Mouse (Mus musculus): ENCODE measurements around the gene Dgkh. TPM values are rescaled to one million over a fixed set of nuclear protein-coding genes. Genes with fewer than 3 reads are reported as not detected.

Gene Dgkh
- total RNA-seq, 2 experiments from 2014 or later: 80.8 to 89.3 TPM

- DNase-seq (ENCODE audit: extremely low spot score in 1 of 2, low spot score in 2 of 2): no peak
- intact Hi-C loops (cut with DNase I): no loop called here
These were observed 82.0 kb downstream of the Dgkh start for GRCm38 (mm10) chr14:78650379-78651095.

- intact Hi-C loops (cut with DNase I): no loop called here
- DNase-seq (ENCODE audit: extremely low spot score in 1 of 2, low spot score in 2 of 2): no peak
These were observed 82.9 kb downstream of the Dgkh start for GRCm38 (mm10) chr14:78649525-78650274.

- intact Hi-C loops (cut with DNase I): no loop called here
- no peak for DNase-seq (ENCODE audit: extremely low spot score in 1 of 2, low spot score in 2 of 2)
These were observed 87.0 kb downstream of the Dgkh start for GRCm38 (mm10) chr14:78645622-78646021.

- intact Hi-C loops (cut with DNase I): no loop called here
- DNase-seq (ENCODE audit: extremely low spot score in 1 of 2, low spot score in 2 of 2): no peak
These were observed 91.3 kb downstream of the Dgkh start for GRCm38 (mm10) chr14:78641314-78641713.

GRCm38 (mm10) chr14:78639691-78640090 lies 92.9 kb downstream of the Dgkh start:
- intact Hi-C loops (cut with DNase I): no loop called here
- DNase-seq (ENCODE audit: extremely low spot score in 1 of 2, low spot score in 2 of 2): no peak

- intact Hi-C loops (cut with DNase I): no loop called here
- DNase-seq (ENCODE audit: extremely low spot score in 1 of 2, low spot score in 2 of 2): no peak
These were observed 96.8 kb downstream of the Dgkh start for GRCm38 (mm10) chr14:78635612-78636400.

- DNase-seq (ENCODE audit: extremely low spot score in 1 of 2, low spot score in 2 of 2): no peak
- intact Hi-C loops (cut with DNase I): no loop called here
These were observed 99.8 kb downstream of the Dgkh start for GRCm38 (mm10) chr14:78632747-78633146.

GRCm38 (mm10) chr14:78630923-78631875 lies 101.4 kb downstream of the Dgkh start:
- intact Hi-C loops (cut with DNase I): no loop called here
- DNase-seq (ENCODE audit: extremely low spot score in 1 of 2, low spot score in 2 of 2): no peak

GRCm38 (mm10) chr14:78627516-78628275 lies 104.9 kb downstream of the Dgkh start:
- DNase-seq (ENCODE audit: extremely low spot score in 1 of 2, low spot score in 2 of 2): no peak
- intact Hi-C loops (cut with DNase I): no loop called here

GRCm38 (mm10) chr14:78618883-78619295 lies 113.7 kb downstream of the Dgkh start:
- no peak for DNase-seq (ENCODE audit: extremely low spot score in 1 of 2, low spot score in 2 of 2)

GRCm38 (mm10) chr14:78613569-78613968 lies 119.0 kb downstream of the Dgkh start:
- peak in 1 of 2 experiments; percentile 40 for DNase-seq (ENCODE audit: extremely low spot score in 1 of 2, low spot score in 2 of 2)
- intact Hi-C loops (cut with DNase I): no loop called here

More at GRCm38 (mm10) chr14:78618883-78619295, 113.7 kb downstream of the Dgkh start:
- intact Hi-C loops (cut with DNase I): no loop called here

- no peak for DNase-seq (ENCODE audit: extremely low spot score in 1 of 2, low spot score in 2 of 2)
- intact Hi-C loops (cut with DNase I): no loop called here
These were observed 120.3 kb downstream of the Dgkh start for GRCm38 (mm10) chr14:78612111-78612788.

GRCm38 (mm10) chr14:78594916-78595315 lies 137.7 kb downstream of the Dgkh start:
- no peak for DNase-seq (ENCODE audit: extremely low spot score in 1 of 2, low spot score in 2 of 2)
- intact Hi-C loops (cut with DNase I): no loop called here

GRCm38 (mm10) chr14:78592965-78593364 lies 139.6 kb downstream of the Dgkh start:
- intact Hi-C loops (cut with DNase I): no loop called here

GRCm38 (mm10) chr14:78590335-78590734 lies 142.2 kb downstream of the Dgkh start:
- intact Hi-C loops (cut with DNase I): no loop called here
- DNase-seq (ENCODE audit: extremely low spot score in 1 of 2, low spot score in 2 of 2): peak; percentile 44 to 62

More at GRCm38 (mm10) chr14:78592965-78593364, 139.6 kb downstream of the Dgkh start:
- DNase-seq (ENCODE audit: extremely low spot score in 1 of 2, low spot score in 2 of 2): no peak

- DNase-seq (ENCODE audit: extremely low spot score in 1 of 2, low spot score in 2 of 2): no peak
- intact Hi-C loops (cut with DNase I): no loop called here
These were observed 148.4 kb downstream of the Dgkh start for GRCm38 (mm10) chr14:78584222-78584621.

GRCm38 (mm10) chr14:78583168-78583567 lies 149.4 kb downstream of the Dgkh start:
- DNase-seq (ENCODE audit: extremely low spot score in 1 of 2, low spot score in 2 of 2): no peak
- intact Hi-C loops (cut with DNase I): no loop called here

All from left cerebral cortex, postnatal 10 days (tissue).